Mouse (Mus musculus) right cerebral cortex, adult 18-20 months (tissue): ENCODE measurements at regions not wholly inside any gene's neighbourhood (a gene's known extent, or its start where the extent isn't known, plus 50 kb on each side); places are given as distances from the start of the nearest gene placed in this dataset.

Source experiments
- DNase-seq: peaks from one replicate; pipeline ENCODE4 v3.0.0; 2022; ENCODE audit warnings: mixed read lengths

- no peak for DNase-seq
Measured at GRCm38 (mm10) chr8:36304809-36305208, 539.2 kb downstream of the Gm19410 start.

- no peak for DNase-seq
Measured at GRCm38 (mm10) chr8:36306336-36306735, 540.7 kb downstream of the Gm19410 start.

GRCm38 (mm10) chr8:36307496-36307895, 541.9 kb downstream of the Gm19410 start:
- DNase-seq: no peak

- no peak for DNase-seq
Measured at GRCm38 (mm10) chr8:36308056-36308455, 542.5 kb downstream of the Gm19410 start.

- no peak for DNase-seq
Measured at GRCm38 (mm10) chr8:36309326-36309725, 543.7 kb downstream of the Gm19410 start.

- DNase-seq: no peak
Measured at GRCm38 (mm10) chr8:36309952-36310351, 544.4 kb downstream of the Gm19410 start.

GRCm38 (mm10) chr8:36311734-36312133, 546.1 kb downstream of the Gm19410 start:
- no peak for DNase-seq

- no peak for DNase-seq
Measured at GRCm38 (mm10) chr8:36312963-36313362, 547.4 kb downstream of the Gm19410 start.

GRCm38 (mm10) chr8:36318396-36318795, 552.8 kb downstream of the Gm19410 start:
- DNase-seq: no peak

GRCm38 (mm10) chr8:36318884-36319283, 553.3 kb downstream of the Gm19410 start:
- no peak for DNase-seq

GRCm38 (mm10) chr8:36319314-36319959, 553.8 kb downstream of the Gm19410 start:
- DNase-seq: no peak

- DNase-seq: no peak
Measured at GRCm38 (mm10) chr8:36322125-36322524, 556.5 kb downstream of the Gm19410 start.

GRCm38 (mm10) chr8:36322578-36322977, 557.0 kb downstream of the Gm19410 start:
- no peak for DNase-seq

- DNase-seq: no peak
Measured at GRCm38 (mm10) chr8:36338628-36339027, 573.0 kb downstream of the Gm19410 start.

- no peak for DNase-seq
Measured at GRCm38 (mm10) chr8:36339449-36339848, 573.9 kb downstream of the Gm19410 start.

GRCm38 (mm10) chr8:36340454-36340853, 574.9 kb downstream of the Gm19410 start:
- no peak for DNase-seq

- DNase-seq: no peak
Measured at GRCm38 (mm10) chr8:36341965-36342364, 576.4 kb downstream of the Gm19410 start.

- DNase-seq: no peak
Measured at GRCm38 (mm10) chr8:36342650-36343049, 577.1 kb downstream of the Gm19410 start.

GRCm38 (mm10) chr8:36346682-36347324, 581.2 kb downstream of the Gm19410 start:
- peak; percentile 79 for DNase-seq

- DNase-seq: peak; percentile 23
Measured at GRCm38 (mm10) chr8:36348067-36348466, 582.5 kb downstream of the Gm19410 start.

- DNase-seq: no peak
Measured at GRCm38 (mm10) chr8:36354926-36355325, 589.3 kb downstream of the Gm19410 start.

GRCm38 (mm10) chr8:36358998-36359397, 593.4 kb downstream of the Gm19410 start:
- DNase-seq: no peak

GRCm38 (mm10) chr8:36361255-36361654, 595.7 kb downstream of the Gm19410 start:
- DNase-seq: peak; percentile 75

GRCm38 (mm10) chr8:36361818-36362217, 596.2 kb downstream of the Gm19410 start:
- no peak for DNase-seq

GRCm38 (mm10) chr8:36363291-36363690, 597.7 kb downstream of the Gm19410 start:
- DNase-seq: no peak
